Mouse (Mus musculus) thymus, adult 2 months (tissue): ENCODE results near the gene Lsm2.
"Not testable (repeated sequence)": the region's sequence is repeated elsewhere in the genome, so short reads cannot be mapped to it uniquely, and the experiment has no call there.

Experiments
- CTCF ChIP-seq: fragments of 200-500 bp; IDR thresholded peaks from 2 replicates; pipeline ENCODE4 v1.5.1; 2012; ENCODE audit warnings: mild to moderate bottlenecking, control low read depth, low read length, moderate library complexity, borderline replicate concordance; ENCODE audit not compliant: control insufficient read depth, poor library complexity, insufficient read depth; ENCODE audit errors: extremely low read depth
- POLR2A ChIP-seq: fragments of 200-500 bp; IDR thresholded peaks from 2 replicates; pipeline ENCODE4 v1.6.1; 2012; ENCODE audit warnings: mild to moderate bottlenecking, low read length, control low read depth, moderate library complexity; ENCODE audit not compliant: control insufficient read depth, poor library complexity, insufficient read depth; ENCODE audit errors: extremely low read depth

DNA sequence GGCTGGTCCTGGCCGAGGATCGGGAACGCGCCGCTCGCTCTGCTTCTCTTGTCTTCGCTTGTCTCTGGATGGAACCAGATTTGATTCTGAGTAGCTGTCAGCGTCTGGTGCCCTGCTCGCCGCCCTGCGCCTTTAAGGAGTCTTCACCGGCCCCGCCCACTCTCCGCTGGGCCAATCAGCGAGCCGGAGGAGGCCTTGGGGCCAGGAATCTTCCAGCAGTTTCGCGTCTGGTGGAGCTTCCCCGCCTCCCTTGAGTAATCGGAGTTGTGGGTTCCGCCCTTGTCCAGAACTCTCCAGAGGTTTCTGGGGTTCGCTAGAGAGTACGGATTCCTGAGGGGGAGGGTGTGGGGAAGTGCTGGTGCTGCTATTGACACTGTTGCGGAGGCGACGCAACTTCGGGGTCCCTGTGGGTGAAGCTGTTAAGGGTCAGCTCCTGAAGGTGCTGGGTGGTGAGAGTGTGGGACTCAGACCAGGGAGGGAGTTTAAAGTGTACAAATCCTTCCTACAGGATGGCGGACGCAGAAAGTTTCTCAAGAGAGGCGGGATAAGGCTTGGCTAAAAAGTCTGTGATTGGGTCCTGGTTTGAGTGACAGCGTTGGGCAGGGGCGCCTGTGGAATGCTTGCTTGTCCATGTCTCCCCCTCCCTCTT lies 22.4 kb upstream of the Lsm2 start, which contains the start of gene Hspa1b:
- 0 out of 2 replicates have a peak, but pooled peaks have one; percentile 22 for TF ChIP-seq CTCF
- not testable (repeated sequence) for TF ChIP-seq POLR2A
